In genomic region chr4:40233062-40233664, GRCm38 (mm10) we compare ENCODE assay signal across 21 mouse cellular contexts. TPM values are rescaled to one million over a fixed set of nuclear protein-coding genes. Genes with fewer than 3 reads are reported as not detected.
DNase-seq lines count a peak whose midpoint lies in the region; ATAC-seq and TF ChIP-seq lines count a peak whose summit lies in the region.
"Had no signal": no experiment of that assay in that cellular context is flagged by ENCODE, and none has a peak within 500 bp of the region (broad histone marks: within the 10 kb centered on the region; RNA-seq: fewer than 3 reads in every experiment).

No protein-coding gene starts in this region.

- DNase-seq in midbrain, embryonic 11.5 days (ENCODE audit: low spot score, missing footprints): peak; percentile 31
- DNase-seq in MEL (ENCODE audit: low read depth, low spot score): peak; percentile 30
- peak; percentile 9 for DNase-seq in splenic B cell, adult 2 months (ENCODE audit: low read depth, low spot score)
- no peak for DNase-seq in layer of hippocampus, adult 11-12 months (ENCODE audit: low spot score)
- no peak for DNase-seq in urinary bladder, postnatal 4 days (ENCODE audit: low spot score in 2 of 2)
- DNase-seq in gastrocnemius, adult 2 months: no peak
- DNase-seq: adrenal gland, postnatal 25 days; cerebellum, adult 18-20 months; cerebellum, adult 9-11 months; cerebellum, postnatal 36 days; forebrain, postnatal 0 days; heart, postnatal 10 days; kidney, adult 2 months had no signal

- 96% methylated on average over 7 of the region's 7 CpGs for WGBS in midbrain, embryonic 11.5 days
- WGBS in midbrain, embryonic 16.5 days: 97% methylated on average over 7 of the region's 7 CpGs

- H3K4me3 ChIP-seq in midbrain, embryonic 11.5 days (ENCODE audit: low read depth, low read length): no peak overlapping the region
- no peak overlapping the region for H3K4me3 ChIP-seq in midbrain, embryonic 16.5 days (ENCODE audit: low read depth, low read length)
- H3K4me3 ChIP-seq in MEL (ENCODE audit: control insufficient read depth in 1 of 2, insufficient read depth in 1 of 2, low read depth in 2 of 2, low read length in 2 of 2): no peak overlapping the region
- no peak overlapping the region for H3K4me3 ChIP-seq in gastrocnemius, adult 2 months
- H3K4me3 ChIP-seq: embryonic facial prominence, embryonic 10.5 days; forebrain, embryonic 13.5 days; hindbrain, embryonic 10.5 days; hindbrain, embryonic 15.5 days had no signal

- H3K36me3 ChIP-seq in midbrain, embryonic 11.5 days (ENCODE audit: control insufficient read depth, insufficient read depth, low read length): no peaks in the 10 kb centered on the region
- no peaks in the 10 kb centered on the region for H3K36me3 ChIP-seq in midbrain, embryonic 16.5 days (ENCODE audit: control insufficient read depth, insufficient read depth, low read length)
- no peaks in the 10 kb centered on the region for H3K36me3 ChIP-seq in MEL (ENCODE audit: control insufficient read depth in 1 of 2, insufficient read depth in 2 of 2, low read length in 2 of 2)
- peaks cover 5% of the 10 kb centered on the region; the same call in 1 of the 2 replicates for H3K36me3 ChIP-seq in splenic B cell, adult 2 months (ENCODE audit: control insufficient read depth, insufficient read depth, low read length, poor library complexity, severe bottlenecking)
- H3K36me3 ChIP-seq: embryonic facial prominence, embryonic 10.5 days; hindbrain, embryonic 10.5 days; hindbrain, embryonic 15.5 days had no signal

- no peak for TF ChIP-seq RAD21 in MEL (IDR thresholded peaks at IDR 0.05; ENCODE audit: low read depth, low read length)

- H3K27me3 ChIP-seq in midbrain, embryonic 11.5 days (ENCODE audit: control insufficient read depth, insufficient read depth, low read length): no peaks in the 10 kb centered on the region
- no peaks in the 10 kb centered on the region for H3K27me3 ChIP-seq in midbrain, embryonic 16.5 days (ENCODE audit: control insufficient read depth, insufficient read depth, low read depth, low read length)
- H3K27me3 ChIP-seq in MEL (ENCODE audit: control insufficient read depth in 1 of 2, insufficient read depth in 2 of 2, low read length in 2 of 2): no peaks in the 10 kb centered on the region
- no peaks in the 10 kb centered on the region for H3K27me3 ChIP-seq in splenic B cell, adult 2 months (ENCODE audit: control insufficient read depth, insufficient read depth, low read length, poor library complexity, severe bottlenecking)
- H3K27me3 ChIP-seq: forebrain, embryonic 13.5 days; hindbrain, embryonic 15.5 days had no signal

- no peak overlapping the region for H3K27ac ChIP-seq in midbrain, embryonic 11.5 days (ENCODE audit: low read depth, low read length)
- H3K27ac ChIP-seq in midbrain, embryonic 16.5 days (ENCODE audit: low read length): no peak overlapping the region
- H3K27ac ChIP-seq in MEL (ENCODE audit: control insufficient read depth, low read depth, low read length): no peak overlapping the region
- no peak overlapping the region for H3K27ac ChIP-seq in gastrocnemius, adult 2 months
- H3K27ac ChIP-seq: embryonic facial prominence, embryonic 10.5 days; forebrain, embryonic 13.5 days; hindbrain, embryonic 10.5 days; hindbrain, embryonic 15.5 days had no signal

- H3K79me2 ChIP-seq in MEL (ENCODE audit: control insufficient read depth, insufficient read depth, low read length, poor library complexity): no peaks in the 10 kb centered on the region

- intact Hi-C loops in gastrocnemius, adult 2 months (cut with DNase I): no loop called here

- H3K4me2 ChIP-seq in midbrain, embryonic 11.5 days: no peak overlapping the region
- H3K4me2 ChIP-seq in midbrain, embryonic 16.5 days (ENCODE audit: low read length): no peak overlapping the region
- H3K4me2 ChIP-seq: forebrain, embryonic 13.5 days; hindbrain, embryonic 15.5 days had no signal

- ATAC-seq in midbrain, embryonic 11.5 days (ENCODE audit: low FRiP score): no peak
- no peak for ATAC-seq in midbrain, embryonic 16.5 days
- ATAC-seq in common myeloid progenitor, adult 5-6 weeks (replicated peaks; ENCODE audit: low read depth, poor library complexity, severe bottlenecking): peak; percentile 80
- ATAC-seq: activated CD4-positive, CD25-positive, alpha-beta regulatory T cell, adult 4 months; forebrain, embryonic 13.5 days; forebrain, postnatal 0 days; intestine, embryonic 16.5 days had no signal

- H3K4me1 ChIP-seq in midbrain, embryonic 11.5 days (ENCODE audit: control insufficient read depth, insufficient read depth, low read length): no peaks in the 10 kb centered on the region
- H3K4me1 ChIP-seq in midbrain, embryonic 16.5 days (ENCODE audit: control insufficient read depth, insufficient read depth, low read length): no peaks in the 10 kb centered on the region
- no peaks in the 10 kb centered on the region for H3K4me1 ChIP-seq in MEL (ENCODE audit: control insufficient read depth in 1 of 2, insufficient read depth in 2 of 2, low read length in 2 of 2)
- H3K4me1 ChIP-seq: embryonic facial prominence, embryonic 10.5 days; forebrain, embryonic 13.5 days; hindbrain, embryonic 10.5 days; hindbrain, embryonic 15.5 days had no signal

- no peak overlapping the region for H3K9ac ChIP-seq in midbrain, embryonic 11.5 days (ENCODE audit: low read length)
- no peak overlapping the region for H3K9ac ChIP-seq in midbrain, embryonic 16.5 days (ENCODE audit: low read depth, low read length)
- no peak overlapping the region for H3K9ac ChIP-seq in MEL (ENCODE audit: control insufficient read depth, low read depth, low read length, poor library complexity, severe bottlenecking)
- H3K9ac ChIP-seq: forebrain, embryonic 13.5 days; forebrain, postnatal 0 days; hindbrain, embryonic 15.5 days had no signal

- no peak for TF ChIP-seq CTCF in MEL (IDR thresholded peaks at IDR 0.05 in 2 of 3, conservative IDR thresholded peaks at IDR 0.05 in 1 of 3; ENCODE audit: control insufficient read depth in 1 of 3, insufficient read depth in 1 of 3, low read depth in 2 of 3, low read length in 3 of 3, poor library complexity in 1 of 3, severe bottlenecking in 1 of 3)
- no peak for TF ChIP-seq CTCF in gastrocnemius, adult 2 months (IDR thresholded peaks at IDR 0.05)

- TF ChIP-seq EP300 in MEL (IDR thresholded peaks at IDR 0.05; ENCODE audit: low read depth in 1 of 2, low read length in 2 of 2): no peak

- TF ChIP-seq POLR2A in MEL (IDR thresholded peaks at IDR 0.05; ENCODE audit: control insufficient read depth in 1 of 2, insufficient read depth in 1 of 2, low read depth in 1 of 2, low read length in 2 of 2, poor library complexity in 1 of 2): no peak

- no peaks in the 10 kb centered on the region for H3K9me3 ChIP-seq in midbrain, embryonic 11.5 days (ENCODE audit: control insufficient read depth, low read length)
- H3K9me3 ChIP-seq in midbrain, embryonic 16.5 days (replicated peaks; ENCODE audit: control insufficient read depth, low read length, poor library complexity, severe bottlenecking): no peaks in the 10 kb centered on the region
- no peaks in the 10 kb centered on the region for H3K9me3 ChIP-seq in MEL (replicated peaks; ENCODE audit: insufficient read depth, low read length)
- H3K9me3 ChIP-seq: embryonic facial prominence, embryonic 10.5 days; forebrain, embryonic 13.5 days; hindbrain, embryonic 10.5 days; hindbrain, embryonic 15.5 days had no signal

TF ChIP-seq in MEL, 35 proteins besides CTCF, POLR2A, EP300 and RAD21:
- TF ChIP-seq ZMIZ1 (IDR thresholded peaks at IDR 0.05; ENCODE audit: low read depth, low read length): no peak
- TF ChIP-seq SIN3A (IDR thresholded peaks at IDR 0.05; ENCODE audit: low read length): no peak

RNA-seq across cellular contexts. Expression of gene Ddx58, which starts 6.5 kb away (rescaled TPM):
- polyA plus RNA-seq in midbrain, embryonic 11.5 days (2014; fragmentation: Nextera tagmentation; extraction: Ambion mirVana): 2.1 and 3.0 TPM in 2 replicates
- 2.4 and 3.1 TPM in 2 replicates for polyA plus RNA-seq in midbrain, embryonic 16.5 days (2015; fragmentation: Nextera tagmentation; extraction: Ambion mirVana)
- total RNA-seq in MEL (2012; rRNA removed): 0.26 and 0.58 TPM in 2 replicates
- polyA plus RNA-seq in MEL (2012; ENCODE audit: insufficient read depth in 1 of 2, insufficient read length in 2 of 2, low read depth in 1 of 2, low replicate concordance in 2 of 2, missing spikeins in 1 of 2): 1 to 10 TPM in 1 of 2 experiments, not detected in 1; 1.0 TPM
- 20.0 and 25.1 TPM in 2 replicates for total RNA-seq in common myeloid progenitor, adult 5-6 weeks (2017)
- 1 to 10 TPM; 2.4 to 3.0 TPM for total RNA-seq in gastrocnemius, adult 2 months (2021)

RNA-seq across cellular contexts. Expression of gene Smim27, which starts 36.2 kb away (rescaled TPM):
- polyA plus RNA-seq in midbrain, embryonic 11.5 days (2014; fragmentation: Nextera tagmentation; extraction: Ambion mirVana): 28.8 and 38.0 TPM in 2 replicates
- 10.1 and 15.6 TPM in 2 replicates for polyA plus RNA-seq in midbrain, embryonic 16.5 days (2015; fragmentation: Nextera tagmentation; extraction: Ambion mirVana)
- total RNA-seq in MEL (2012; rRNA removed): 5.7 and 7.3 TPM in 2 replicates
- polyA plus RNA-seq in MEL (2012; ENCODE audit: insufficient read depth in 1 of 2, insufficient read length in 2 of 2, low read depth in 1 of 2, low replicate concordance in 2 of 2, missing spikeins in 1 of 2): 10 to 100 TPM in 1 of 2 experiments, not detected in 1; 12.1 TPM
- total RNA-seq in common myeloid progenitor, adult 5-6 weeks (2017): 7.9 and 13.2 TPM in 2 replicates
- 10 to 100 TPM; 42.6 to 45.4 TPM for total RNA-seq in gastrocnemius, adult 2 months (2021)

RNA-seq across cellular contexts. Expression of gene Topors, which starts 36.5 kb away (rescaled TPM):
- polyA plus RNA-seq in midbrain, embryonic 11.5 days (2014; fragmentation: Nextera tagmentation; extraction: Ambion mirVana): 48.9 and 52.3 TPM in 2 replicates
- 28.6 and 31.9 TPM in 2 replicates for polyA plus RNA-seq in midbrain, embryonic 16.5 days (2015; fragmentation: Nextera tagmentation; extraction: Ambion mirVana)
- total RNA-seq in MEL (2012; rRNA removed): 36.2 and 38.3 TPM in 2 replicates
- 10 to 100 TPM; 32.0 to 62.7 TPM for polyA plus RNA-seq in MEL (2012; ENCODE audit: insufficient read depth in 1 of 2, insufficient read length in 2 of 2, low read depth in 1 of 2, low replicate concordance in 2 of 2, missing spikeins in 1 of 2)
- total RNA-seq in common myeloid progenitor, adult 5-6 weeks (2017): 93.8 and 107 TPM in 2 replicates
- 1 to 10 TPM; 8.3 to 8.9 TPM for total RNA-seq in gastrocnemius, adult 2 months (2021)

RNA-seq across cellular contexts. Expression of gene Ndufb6, which starts 46.1 kb away (rescaled TPM):
- polyA plus RNA-seq in midbrain, embryonic 11.5 days (2014; fragmentation: Nextera tagmentation; extraction: Ambion mirVana): 280 and 289 TPM in 2 replicates
- polyA plus RNA-seq in midbrain, embryonic 16.5 days (2015; fragmentation: Nextera tagmentation; extraction: Ambion mirVana): 311 and 351 TPM in 2 replicates
- 225 and 229 TPM in 2 replicates for total RNA-seq in MEL (2012; rRNA removed)
- polyA plus RNA-seq in MEL (2012; ENCODE audit: insufficient read depth in 1 of 2, insufficient read length in 2 of 2, low read depth in 1 of 2, low replicate concordance in 2 of 2, missing spikeins in 1 of 2): 100 to 1,000 TPM in 1 of 2 experiments, not detected in 1; 146 TPM
- 39.5 and 47.0 TPM in 2 replicates for total RNA-seq in common myeloid progenitor, adult 5-6 weeks (2017)
- 100 to 1,000 TPM; 249 to 333 TPM for total RNA-seq in gastrocnemius, adult 2 months (2021)

Comparison
In these comparisons a context has a peak if more than half of its experiments do, and no peak if none do; other contexts are left out.
1. DNase-seq: peak in midbrain, embryonic 11.5 days (single experiment), MEL (single experiment) and splenic B cell, adult 2 months (single experiment); none in layer of hippocampus, adult 11-12 months (single experiment), urinary bladder, postnatal 4 days (0 of 2) and gastrocnemius, adult 2 months (single experiment).